ENCODE assay signal across 22 mouse cellular contexts in genomic region chr2:160667259-160667658, GRCm38 (mm10). TPM values are rescaled to one million over a fixed set of nuclear protein-coding genes. Genes with fewer than 3 reads are reported as not detected.
A peak's percentile ranks its signal among the peaks of the same experiment; 100 is the strongest.
DNase-seq lines count a peak whose midpoint lies in the region; ATAC-seq and TF ChIP-seq lines count a peak whose summit lies in the region.
"Had no signal": no experiment of that assay in that cellular context is flagged by ENCODE, and none has a peak within 500 bp of the region (broad histone marks: within the 10 kb centered on the region; RNA-seq: fewer than 3 reads in every experiment).

No protein-coding gene starts in this region.

- no peaks in the 10 kb centered on the region for H3K27me3 ChIP-seq in MEL (ENCODE audit: control insufficient read depth in 1 of 2, insufficient read depth in 2 of 2, low read length in 2 of 2)
- H3K27me3 ChIP-seq in liver, embryonic 12.5 days (replicated peaks) = no peaks in the 10 kb centered on the region
- H3K27me3 ChIP-seq in heart, embryonic 12.5 days (replicated peaks) = no peaks in the 10 kb centered on the region
- H3K27me3 ChIP-seq: forebrain, embryonic 12.5 days; limb, embryonic 15.5 days; midbrain, embryonic 15.5 days; neural tube, embryonic 13.5 days had no signal

- H3K79me2 ChIP-seq in MEL (ENCODE audit: control insufficient read depth, insufficient read depth, low read length, poor library complexity) = peaks cover 13% of the 10 kb centered on the region

- peak; percentile 69 to 82 for TF ChIP-seq EP300 in MEL (IDR thresholded peaks at IDR 0.05; ENCODE audit: low read depth in 1 of 2, low read length in 2 of 2)

- H3K9ac ChIP-seq in MEL (ENCODE audit: control insufficient read depth, low read depth, low read length, poor library complexity, severe bottlenecking) = peak overlapping the region; percentile 15; the same call in 1 of the 2 replicates
- no peak overlapping the region for H3K9ac ChIP-seq in liver, embryonic 12.5 days
- H3K9ac ChIP-seq in heart, embryonic 12.5 days = no peak overlapping the region
- H3K9ac ChIP-seq: forebrain, embryonic 12.5 days; limb, embryonic 15.5 days; midbrain, embryonic 15.5 days; neural tube, embryonic 13.5 days had no signal

- H3K27ac ChIP-seq in MEL (ENCODE audit: control insufficient read depth, low read depth, low read length) = peak overlapping the region; percentile 57
- H3K27ac ChIP-seq in liver, embryonic 12.5 days = no peak overlapping the region
- H3K27ac ChIP-seq in heart, embryonic 12.5 days (ENCODE audit: poor library complexity, severe bottlenecking) = no peak overlapping the region
- H3K27ac ChIP-seq in layer of hippocampus, adult 2 months = no peak overlapping the region
- H3K27ac ChIP-seq: forebrain, embryonic 12.5 days; limb, embryonic 15.5 days; midbrain, embryonic 15.5 days; neural tube, embryonic 13.5 days had no signal

- no peak overlapping the region for H3K4me2 ChIP-seq in liver, embryonic 12.5 days
- H3K4me2 ChIP-seq in heart, embryonic 12.5 days = no peak overlapping the region
- H3K4me2 ChIP-seq: forebrain, embryonic 12.5 days; limb, embryonic 15.5 days; midbrain, embryonic 15.5 days; neural tube, embryonic 13.5 days had no signal

- WGBS in liver, embryonic 12.5 days (ENCODE audit: insufficient replicate concordance) = 45% methylated on average over 4 of the region's 4 CpGs
- WGBS in heart, embryonic 12.5 days = 81% methylated on average over 4 of the region's 4 CpGs

- TF ChIP-seq RAD21 in MEL (IDR thresholded peaks at IDR 0.05; ENCODE audit: low read depth, low read length) = no peak

- peak; percentile 45 for DNase-seq in A20 (ENCODE audit: low read depth, low spot score)
- peak; percentile 89 for DNase-seq in MEL (ENCODE audit: low read depth, low spot score)
- no peak for DNase-seq in right cerebral cortex, postnatal 4 days
- DNase-seq in layer of hippocampus, adult 2 months (ENCODE audit: low spot score in 2 of 2) = no peak
- DNase-seq in left cerebral cortex, adult 11 months (ENCODE audit: low spot score) = no peak
- DNase-seq: adrenal gland, postnatal 14 days; cerebellum, adult 9-11 months; embryo, embryonic 11 days; gastrocnemius, postnatal 36 days; heart, postnatal 4 days; kidney, adult 18-20 months; kidney, postnatal 36 days; lung, postnatal 4 days; thymus, postnatal 4 days had no signal

- TF ChIP-seq CTCF in MEL (IDR thresholded peaks at IDR 0.05 in 2 of 3, conservative IDR thresholded peaks at IDR 0.05 in 1 of 3; ENCODE audit: control insufficient read depth in 1 of 3, insufficient read depth in 1 of 3, low read depth in 2 of 3, low read length in 3 of 3, poor library complexity in 1 of 3, severe bottlenecking in 1 of 3) = no peak
- TF ChIP-seq CTCF in layer of hippocampus, adult 2 months (conservative IDR thresholded peaks at IDR 0.05) = no peak

- TF ChIP-seq POLR2A in MEL (IDR thresholded peaks at IDR 0.05; ENCODE audit: control insufficient read depth in 1 of 2, insufficient read depth in 1 of 2, low read depth in 1 of 2, low read length in 2 of 2, poor library complexity in 1 of 2) = no peak

- no peaks in the 10 kb centered on the region for H3K9me3 ChIP-seq in MEL (replicated peaks; ENCODE audit: insufficient read depth, low read length)
- no peaks in the 10 kb centered on the region for H3K9me3 ChIP-seq in liver, embryonic 12.5 days (replicated peaks)
- no peaks in the 10 kb centered on the region for H3K9me3 ChIP-seq in heart, embryonic 12.5 days (replicated peaks)
- H3K9me3 ChIP-seq: forebrain, embryonic 12.5 days; limb, embryonic 15.5 days; midbrain, embryonic 15.5 days; neural tube, embryonic 13.5 days had no signal

- peaks cover 29 to 30% of the 10 kb centered on the region in 2 experiments for H3K36me3 ChIP-seq in MEL (ENCODE audit: control insufficient read depth in 1 of 2, insufficient read depth in 2 of 2, low read length in 2 of 2)
- peaks cover 63% of the 10 kb centered on the region for H3K36me3 ChIP-seq in liver, embryonic 12.5 days
- peaks cover 14% of the 10 kb centered on the region for H3K36me3 ChIP-seq in heart, embryonic 12.5 days

- H3K4me1 ChIP-seq in MEL (ENCODE audit: control insufficient read depth in 1 of 2, insufficient read depth in 2 of 2, low read length in 2 of 2) = peaks cover 3 to 20% of the 10 kb centered on the region in 2 experiments; a peak in 3 of 4 replicates
- peaks cover 29% of the 10 kb centered on the region for H3K4me1 ChIP-seq in liver, embryonic 12.5 days
- no peaks in the 10 kb centered on the region for H3K4me1 ChIP-seq in heart, embryonic 12.5 days (replicated peaks)
- H3K4me1 ChIP-seq: forebrain, embryonic 12.5 days; limb, embryonic 15.5 days; midbrain, embryonic 15.5 days had no signal

- ATAC-seq in liver, embryonic 12.5 days = 0 out of 2 replicates have a peak, but pooled peaks have one; percentile 18
- peak; percentile 98 for ATAC-seq in megakaryocyte progenitor cell, adult 5-6 weeks (replicated peaks; ENCODE audit: poor library complexity)
- no peak for ATAC-seq in heart, embryonic 12.5 days (ENCODE audit: insufficient number of reproducible peaks, low FRiP score)
- ATAC-seq: CD4-positive, CD25-positive, alpha-beta regulatory T cell, adult 4 months; midbrain, embryonic 15.5 days had no signal

- H3K4me3 ChIP-seq in MEL (ENCODE audit: control insufficient read depth in 1 of 2, insufficient read depth in 1 of 2, low read depth in 2 of 2, low read length in 2 of 2) = no peak overlapping the region
- H3K4me3 ChIP-seq in liver, embryonic 12.5 days = no peak overlapping the region
- H3K4me3 ChIP-seq in heart, embryonic 12.5 days = no peak overlapping the region
- H3K4me3 ChIP-seq in layer of hippocampus, adult 2 months = no peak overlapping the region
- H3K4me3 ChIP-seq: forebrain, embryonic 12.5 days; limb, embryonic 15.5 days; midbrain, embryonic 15.5 days; neural tube, embryonic 13.5 days had no signal

TF ChIP-seq in MEL, 35 proteins besides CTCF, POLR2A, EP300 and RAD21 (continues in another document):
- no peak for TF ChIP-seq CHD1 (IDR thresholded peaks at IDR 0.05; ENCODE audit: low read depth, low read length)
- TF ChIP-seq GABPA (IDR thresholded peaks at IDR 0.05; ENCODE audit: low read depth, low read length) = no peak
- TF ChIP-seq MAZ (IDR thresholded peaks at IDR 0.05; ENCODE audit: low read depth, low read length) = no peak
- TF ChIP-seq NRF1 (IDR thresholded peaks at IDR 0.05; ENCODE audit: insufficient read depth, low read depth, low read length, poor library complexity, severe bottlenecking) = no peak
- no peak for TF ChIP-seq E2F4 (IDR thresholded peaks at IDR 0.05; ENCODE audit: borderline replicate concordance, low read depth, low read length)
- no peak for TF ChIP-seq SMC3 (IDR thresholded peaks at IDR 0.05; ENCODE audit: low read depth, low read length)
- TF ChIP-seq POLR2AphosphoS2 (IDR thresholded peaks at IDR 0.05; ENCODE audit: low read length) = no peak
- peak; percentile 51; the same call in 1 of the 2 replicates for TF ChIP-seq TCF12 (IDR thresholded peaks at IDR 0.05; ENCODE audit: low read depth, low read length)
- TF ChIP-seq JUND (IDR thresholded peaks at IDR 0.05; ENCODE audit: low read depth, low read length) = no peak
- no peak for TF ChIP-seq CHD2 (IDR thresholded peaks at IDR 0.05; ENCODE audit: low read length)
- TF ChIP-seq TBP (IDR thresholded peaks at IDR 0.05; ENCODE audit: low read depth, low read length) = 0 out of 2 replicates have a peak, but pooled peaks have one; percentile 37
- peak; percentile 95 for TF ChIP-seq MAX (IDR thresholded peaks at IDR 0.05; ENCODE audit: low read length)
- TF ChIP-seq ZMIZ1 (IDR thresholded peaks at IDR 0.05; ENCODE audit: low read depth, low read length) = no peak
- TF ChIP-seq USF2 (IDR thresholded peaks at IDR 0.05; ENCODE audit: borderline replicate concordance in 1 of 2, insufficient read depth in 1 of 2, low read depth in 1 of 2, low read length in 2 of 2) = peak in 1 of 2 experiments; percentile 22; a peak in 1 of 4 replicates
- TF ChIP-seq ZKSCAN1 (IDR thresholded peaks at IDR 0.05; ENCODE audit: low read depth, low read length) = no peak
- TF ChIP-seq USF1 (IDR thresholded peaks at IDR 0.05; ENCODE audit: low read depth, low read length) = peak; percentile 90
- TF ChIP-seq MXI1 (IDR thresholded peaks at IDR 0.05; ENCODE audit: low read depth, low read length) = peak; percentile 98
- no peak for TF ChIP-seq MYB (IDR thresholded peaks at IDR 0.05; ENCODE audit: low read depth, low read length)
- peak; percentile 74 for TF ChIP-seq GATA1 (IDR thresholded peaks at IDR 0.05; ENCODE audit: low read depth, low read length)
- TF ChIP-seq MYC (IDR thresholded peaks at IDR 0.05; ENCODE audit: low read depth, low read length) = peak; percentile 99
- TF ChIP-seq MAFK (IDR thresholded peaks at IDR 0.05; ENCODE audit: borderline replicate concordance, low read depth, low read length) = no peak
- no peak for TF ChIP-seq HCFC1 (IDR thresholded peaks at IDR 0.05; ENCODE audit: low read depth, low read length)
- TF ChIP-seq NELFE (IDR thresholded peaks at IDR 0.05; ENCODE audit: low read depth, low read length) = no peak
- TF ChIP-seq POLR2AphosphoS5 (IDR thresholded peaks at IDR 0.05; ENCODE audit: borderline replicate concordance, low read depth, low read length) = no peak
- no peak for TF ChIP-seq UBTF (IDR thresholded peaks at IDR 0.05; ENCODE audit: borderline replicate concordance, insufficient read depth, low read depth, low read length)
- peak; percentile 93 for TF ChIP-seq SIN3A (IDR thresholded peaks at IDR 0.05; ENCODE audit: low read length)
- no peak for TF ChIP-seq KAT2A (conservative IDR thresholded peaks at IDR 0.05; ENCODE audit: low read depth, low read length)
- peak; percentile 84 for TF ChIP-seq ETS1 (IDR thresholded peaks at IDR 0.05; ENCODE audit: low read depth, low read length)
- peak; percentile 67 for TF ChIP-seq TAL1 (IDR thresholded peaks at IDR 0.05; ENCODE audit: low read length)
- TF ChIP-seq ZC3H11A (IDR thresholded peaks at IDR 0.05; ENCODE audit: low read depth, low read length) = no peak
- peak; percentile 80; the same call in 1 of the 2 replicates for TF ChIP-seq BHLHE40 (IDR thresholded peaks at IDR 0.05; ENCODE audit: borderline replicate concordance, low read depth, low read length)

RNA-seq across cellular contexts. Expression of gene Top1, which starts 21.6 kb away (rescaled TPM):
- total RNA-seq in MEL (2012; rRNA removed) = 33.5 and 36.5 TPM in 2 replicates
- polyA plus RNA-seq in MEL (2012; ENCODE audit: insufficient read depth in 1 of 2, insufficient read length in 2 of 2, low read depth in 1 of 2, low replicate concordance in 2 of 2, missing spikeins in 1 of 2) = 100 to 1,000 TPM in 1 of 2 experiments, 10 to 100 TPM in 1; 73.3 to 123 TPM
- 83.7 and 87.7 TPM in 2 replicates for polyA plus RNA-seq in liver, embryonic 12.5 days (2016; fragmentation: Nextera tagmentation; extraction: Ambion mirVana)
- 119 and 120 TPM in 2 replicates for total RNA-seq in megakaryocyte progenitor cell, adult 5-6 weeks (2015)
- 149 and 151 TPM in 2 replicates for total RNA-seq in megakaryocyte progenitor cell, adult 5-6 weeks (2017)
- 60.1 and 63.9 TPM in 2 replicates for polyA plus RNA-seq in heart, embryonic 12.5 days (2016; fragmentation: Nextera tagmentation; extraction: Ambion mirVana)
- total RNA-seq in layer of hippocampus, adult 2 months (2021) = 10 to 100 TPM; 79.4 to 83.9 TPM

Comparison
In these comparisons a context has a peak if more than half of its experiments do, and no peak if none do; other contexts are left out.
1. DNase-seq: peak in A20 (single experiment) and MEL (single experiment); none in right cerebral cortex, postnatal 4 days (single experiment), layer of hippocampus, adult 2 months (0 of 2) and left cerebral cortex, adult 11 months (single experiment).